Mouse (Mus musculus): Measurements from ENCODE around the gene Mafg.

Mafg gene

GRCm38 (mm10) chr11:120643601-120643987 lies 10.2 kb upstream of the Mafg start, which contains the start of gene Pycr1:
Gene Pycr1, minus strand, starts transcription at chr11:120643769.
- DNase-seq (ENCODE audit: low spot score): peak; percentile 88

- DNase-seq (ENCODE audit: low spot score): no peak
Observed at GRCm38 (mm10) chr11:120642939-120643600, 9.7 kb upstream of the Mafg start.

DNA sequence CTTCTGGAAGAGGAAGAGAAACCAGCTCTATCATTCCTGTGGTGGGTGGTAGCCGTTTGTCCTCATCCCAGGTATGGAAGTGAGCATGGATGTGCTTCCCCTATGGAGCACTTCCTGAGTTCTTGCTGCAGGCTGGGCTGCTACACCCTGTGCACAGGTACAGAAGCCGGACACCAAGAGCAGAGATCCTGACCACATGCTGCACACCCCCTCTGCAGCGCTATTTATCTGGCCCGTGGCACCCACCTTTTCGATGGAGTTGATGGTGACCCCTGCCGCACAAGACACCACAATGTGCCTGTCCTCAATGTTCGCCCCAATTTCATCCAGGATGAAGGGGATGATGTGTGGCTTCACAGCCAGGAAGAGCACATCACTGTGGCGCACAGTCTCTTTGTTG lies 8.5 kb upstream of the Mafg start:
- no peak for DNase-seq (ENCODE audit: low spot score)

GRCm38 (mm10) chr11:120641255-120641654 lies 7.9 kb upstream of the Mafg start:
- no peak for DNase-seq (ENCODE audit: low spot score)

GRCm38 (mm10) chr11:120634810-120635209 lies 1.4 kb upstream of the Mafg start:
- DNase-seq (ENCODE audit: low spot score): no peak

DNA sequence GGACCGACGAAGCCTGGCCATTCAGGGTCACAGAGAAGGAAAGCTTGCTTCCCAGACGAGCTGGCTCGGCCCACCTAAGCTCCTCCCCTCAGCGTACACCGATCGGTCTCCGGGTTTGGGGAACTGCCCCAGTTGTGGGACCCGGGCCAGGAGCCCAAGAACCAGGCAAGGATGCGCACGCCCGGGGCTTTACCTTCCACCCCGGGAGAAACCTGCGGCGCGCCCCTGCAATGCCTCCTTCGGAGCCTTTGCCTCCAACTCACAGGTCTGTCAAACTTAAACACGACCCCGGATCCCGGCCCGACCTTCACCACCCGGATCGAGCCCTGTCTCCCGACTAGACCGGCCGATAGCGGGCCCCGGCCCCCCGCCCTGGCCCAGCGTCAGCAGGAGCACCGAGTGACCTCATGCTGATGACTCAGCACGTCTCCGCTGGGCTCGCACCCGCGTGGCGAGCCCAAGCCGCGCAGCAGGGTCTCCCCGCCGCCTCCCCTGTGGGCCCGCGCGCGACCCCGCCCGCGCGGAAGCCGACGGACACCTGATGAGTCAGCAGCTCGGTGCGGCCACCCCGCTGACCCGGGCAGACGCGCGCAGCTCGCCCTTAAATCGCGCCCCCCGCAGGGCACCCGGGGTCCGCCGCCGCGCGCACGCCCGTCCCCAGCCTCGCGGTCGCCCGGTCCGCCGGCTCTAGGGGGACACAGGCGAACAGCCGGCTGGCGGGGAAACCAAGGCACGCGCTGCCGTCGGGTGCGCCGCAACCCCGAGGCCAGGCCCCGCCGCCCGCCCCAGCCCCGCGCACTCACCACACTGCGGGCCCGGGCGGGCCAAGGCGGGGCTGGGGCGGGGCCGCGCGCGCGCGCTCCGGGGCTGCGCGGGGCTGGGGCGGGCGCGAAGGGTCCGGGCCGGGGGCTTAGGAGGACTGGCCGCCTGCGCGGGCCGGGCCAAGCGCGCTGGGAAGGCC lies 561 bp downstream of the Mafg start:
- peak; percentile 77 for DNase-seq (ENCODE audit: low spot score)

DNA sequence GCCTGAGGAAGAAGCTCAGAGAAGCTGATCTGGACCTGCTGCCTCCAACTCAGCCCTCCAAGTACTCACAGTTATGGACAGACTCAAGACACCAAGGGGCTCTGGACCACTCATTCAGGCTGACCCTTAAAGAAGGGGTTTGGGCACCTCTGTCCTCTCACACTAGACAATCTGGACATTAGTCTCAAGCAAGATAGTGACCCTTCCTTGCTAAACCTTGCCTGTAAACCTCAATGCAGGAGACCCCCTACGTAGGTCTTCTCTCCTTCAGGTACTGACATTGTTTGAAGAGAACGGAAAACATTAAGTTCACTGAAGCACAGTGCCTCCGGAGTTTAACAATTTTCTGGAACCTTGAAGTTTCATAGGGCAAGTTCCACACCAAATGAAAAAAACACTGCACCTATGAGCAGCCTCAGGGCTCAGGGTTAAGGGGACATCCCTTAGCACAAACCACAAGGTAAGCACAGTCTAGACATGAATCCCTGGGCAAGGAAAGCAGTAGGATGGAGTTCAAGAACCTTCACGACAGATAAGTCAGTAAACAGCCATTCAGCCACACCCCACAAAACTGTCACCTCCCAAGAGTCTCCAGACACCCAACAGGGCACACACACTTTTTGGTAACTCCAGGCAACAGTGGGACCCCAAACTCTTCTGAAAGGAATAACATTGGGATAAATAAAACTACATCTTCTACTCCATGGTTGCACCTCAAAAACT lies 1.5 kb downstream of the Mafg start:
- no peak for DNase-seq (ENCODE audit: low spot score)

GRCm38 (mm10) chr11:120630881-120631725 lies 2.3 kb downstream of the Mafg start:
- DNase-seq (ENCODE audit: low spot score): no peak

DNA sequence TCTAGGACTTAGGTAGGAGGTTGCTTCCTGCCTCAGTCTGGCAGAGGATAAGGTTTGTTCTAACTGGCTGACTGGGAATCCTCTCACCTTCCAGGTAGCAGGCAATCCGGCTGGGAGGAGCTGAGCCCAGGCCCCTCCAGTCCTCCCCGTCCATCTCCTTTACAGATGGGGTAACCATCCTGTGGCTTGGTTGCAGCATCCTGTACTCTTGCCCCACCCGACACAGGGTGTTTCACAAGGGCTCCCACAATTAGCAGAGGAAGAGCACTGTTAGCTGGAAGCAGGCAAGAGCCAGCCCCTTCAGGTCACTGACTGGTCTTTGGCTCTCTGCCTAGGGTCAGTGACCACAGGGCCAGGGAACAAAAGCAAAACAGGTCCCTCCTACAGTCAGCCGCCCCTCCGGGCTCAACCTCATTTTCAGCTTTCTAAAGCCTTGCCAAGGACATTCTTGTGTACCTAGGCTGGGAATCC lies 3.0 kb downstream of the Mafg start:
- peak; percentile 51 for DNase-seq (ENCODE audit: low spot score)

- peak; percentile 79 for DNase-seq (ENCODE audit: low spot score)
Observed at GRCm38 (mm10) chr11:120629911-120630310, 3.5 kb downstream of the Mafg start.

DNA sequence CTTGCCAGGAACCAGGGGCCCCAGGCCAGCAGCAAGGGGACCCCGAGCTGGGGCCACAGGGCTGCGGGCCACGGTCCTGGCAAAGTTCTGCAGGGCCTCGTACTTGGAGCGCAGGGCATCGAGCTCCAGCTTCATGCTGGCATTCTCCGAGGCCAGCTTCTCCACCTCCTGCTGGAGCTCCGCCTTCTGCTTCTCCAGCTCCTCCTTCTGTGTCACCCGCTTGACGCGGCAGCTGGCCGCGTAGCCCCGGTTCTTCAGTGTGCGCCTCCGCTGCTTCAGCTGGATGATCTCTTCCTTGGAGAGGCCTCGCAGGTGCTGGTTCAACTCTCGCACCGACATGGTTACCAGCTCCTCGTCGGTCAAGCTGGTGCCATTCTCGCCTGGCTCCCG lies 4.1 kb downstream of the Mafg start:
- peak; percentile 67 for DNase-seq (ENCODE audit: low spot score)

- DNase-seq (ENCODE audit: low spot score): no peak
Observed at GRCm38 (mm10) chr11:120628601-120629340, 4.6 kb downstream of the Mafg start.

DNA sequence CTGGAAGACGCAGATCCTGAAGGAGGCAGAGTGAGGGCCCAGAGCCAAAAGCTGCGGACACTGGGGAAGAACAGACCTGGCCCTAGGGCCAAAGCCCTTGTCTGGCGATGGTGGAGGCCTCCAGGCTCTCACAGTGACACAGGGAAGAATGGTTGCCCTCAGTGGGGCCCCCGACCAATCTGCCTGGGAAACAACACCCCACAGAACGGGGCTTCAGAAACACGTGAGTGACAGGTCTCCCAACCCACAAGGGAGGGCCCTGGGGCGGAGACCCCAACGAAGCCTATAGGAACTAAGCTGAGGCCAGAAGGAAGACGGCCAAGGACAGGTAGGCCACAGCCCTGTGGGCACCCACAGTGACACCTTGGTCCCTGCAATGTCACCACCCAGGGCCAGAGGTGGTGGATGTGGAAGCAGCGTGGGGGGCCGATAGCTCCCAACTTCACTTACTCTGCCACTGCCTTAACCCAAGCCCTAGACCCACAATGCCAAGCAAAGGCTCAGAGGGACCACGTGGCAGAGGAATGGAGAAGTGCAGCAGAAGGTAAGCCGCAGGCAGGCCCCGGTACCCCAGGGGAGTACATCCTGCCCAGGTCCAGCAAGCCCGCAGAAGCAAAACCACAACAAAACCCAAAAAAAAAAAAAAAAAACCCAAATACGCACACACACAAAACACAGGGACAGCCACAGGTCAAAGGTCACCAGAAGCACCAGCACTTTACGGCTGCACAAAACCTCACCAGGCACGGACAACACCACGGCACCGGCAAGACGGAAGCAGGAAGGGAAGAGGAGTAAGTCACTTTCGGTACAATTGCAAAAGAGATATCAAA lies 5.7 kb downstream of the Mafg start:
- no peak for DNase-seq (ENCODE audit: low spot score)

GRCm38 (mm10) chr11:120626785-120627467 lies 6.5 kb downstream of the Mafg start:
- DNase-seq (ENCODE audit: low spot score): no peak

- DNase-seq (ENCODE audit: low spot score): no peak
Observed at GRCm38 (mm10) chr11:120625152-120625775, 8.1 kb downstream of the Mafg start, which contains the start of gene Sirt7. Gene Sirt7, minus strand, starts transcription at chr11:120625240.

DNA sequence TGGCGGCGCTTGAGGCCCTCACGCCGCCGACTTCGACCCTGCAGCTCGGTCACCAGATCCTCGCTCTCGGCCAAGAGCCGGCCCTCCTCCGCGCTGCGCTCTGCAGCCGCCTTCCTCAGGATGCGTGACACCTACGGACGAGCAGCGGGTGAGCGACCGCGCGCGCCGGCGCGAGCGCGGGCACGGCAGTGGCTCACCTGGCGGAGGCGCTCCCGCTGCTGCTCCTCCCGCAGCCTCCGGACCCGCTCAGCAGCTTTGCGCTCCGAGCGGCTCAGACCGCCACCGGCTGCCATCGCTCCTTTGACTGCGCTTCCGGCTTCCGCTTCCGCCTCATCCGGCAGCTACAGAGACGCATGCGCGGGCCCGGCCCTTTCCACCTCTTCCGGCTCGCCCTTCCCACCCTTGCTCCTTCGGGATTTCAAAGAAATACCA lies 8.7 kb downstream of the Mafg start:
- DNase-seq (ENCODE audit: low spot score): peak; percentile 73

- DNase-seq (ENCODE audit: low spot score): peak; percentile 71
Observed at GRCm38 (mm10) chr11:120623961-120624679, 9.3 kb downstream of the Mafg start.

- DNase-seq (ENCODE audit: low spot score): no peak
Observed at GRCm38 (mm10) chr11:120622805-120623204, 10.6 kb downstream of the Mafg start.
